8 mouse cellular contexts compared by ENCODE assay signal in genomic region chr11:46165866-46166585, GRCm38 (mm10). TPM values are rescaled to one million over a fixed set of nuclear protein-coding genes. Genes with fewer than 3 reads are reported as not detected.
DNase-seq lines count a peak whose midpoint lies in the region; ATAC-seq and TF ChIP-seq lines count a peak whose summit lies in the region.

Gene Nipal4 (minus strand): TSS chr11:46166508.

- no peaks in the 10 kb centered on the region for H3K27me3 ChIP-seq in kidney, adult 2 months (replicated peaks; ENCODE audit: control insufficient read depth, insufficient read depth, low read length)
- H3K27me3 ChIP-seq in embryonic facial prominence, embryonic 10.5 days (replicated peaks; ENCODE audit: low read depth, poor library complexity, severe bottlenecking) = peaks cover 42% of the 10 kb centered on the region
- peaks cover 6% of the 10 kb centered on the region; the same call in 1 of the 2 replicates for H3K27me3 ChIP-seq in hindbrain, embryonic 16.5 days (replicated peaks; ENCODE audit: control insufficient read depth, insufficient read depth, low read length)

- WGBS in kidney, adult 2 months = 2% methylated on average over 40 of the region's 40 CpGs
- 2% methylated on average over 40 of the region's 40 CpGs for WGBS in embryonic facial prominence, embryonic 10.5 days
- WGBS in hindbrain, embryonic 16.5 days = 4% methylated on average over 40 of the region's 40 CpGs

- TF ChIP-seq POLR2A in kidney, adult 2 months (IDR thresholded peaks at IDR 0.05; ENCODE audit: low read depth, low read length) = no peak

- H3K9me3 ChIP-seq in embryonic facial prominence, embryonic 10.5 days = no peaks in the 10 kb centered on the region
- H3K9me3 ChIP-seq in hindbrain, embryonic 16.5 days (ENCODE audit: control insufficient read depth, low read length) = no peaks in the 10 kb centered on the region

- H3K4me2 ChIP-seq in hindbrain, embryonic 16.5 days (ENCODE audit: low read length) = peak within 1 kb of the TSS; percentile 79

- no peaks in the 10 kb centered on the region for H3K36me3 ChIP-seq in kidney, adult 2 months (ENCODE audit: control insufficient read depth, insufficient read depth, low read length)
- H3K36me3 ChIP-seq in embryonic facial prominence, embryonic 10.5 days (replicated peaks) = no peaks in the 10 kb centered on the region
- no peaks in the 10 kb centered on the region for H3K36me3 ChIP-seq in hindbrain, embryonic 16.5 days (ENCODE audit: control insufficient read depth, insufficient read depth, low read length)

- TF ChIP-seq CTCF in kidney, adult 2 months (conservative IDR thresholded peaks at IDR 0.05; ENCODE audit: insufficient read depth, insufficient read length, low read depth, low read length) = no peak

- peak within 1 kb of the TSS; percentile 55 for H3K4me3 ChIP-seq in kidney, adult 2 months (ENCODE audit: insufficient read depth, low read depth, low read length)
- H3K4me3 ChIP-seq in embryonic facial prominence, embryonic 10.5 days = peak within 1 kb of the TSS; percentile 67
- H3K4me3 ChIP-seq in hindbrain, embryonic 16.5 days (ENCODE audit: low read length) = peak within 1 kb of the TSS; percentile 48

- peak within 1 kb of the TSS; percentile 49 for H3K9ac ChIP-seq in hindbrain, embryonic 16.5 days (ENCODE audit: low read depth, low read length)

- no peaks in the 10 kb centered on the region for H3K4me1 ChIP-seq in kidney, adult 2 months (ENCODE audit: control insufficient read depth, insufficient read depth, low read length)
- H3K4me1 ChIP-seq in embryonic facial prominence, embryonic 10.5 days = peaks cover 18% of the 10 kb centered on the region
- no peaks in the 10 kb centered on the region; the same call in 1 of the 2 replicates for H3K4me1 ChIP-seq in hindbrain, embryonic 16.5 days (ENCODE audit: control insufficient read depth, insufficient read depth, low read depth, low read length)

- peak; percentile 50; the same call in 1 of the 2 replicates for ATAC-seq in hindbrain, embryonic 16.5 days

- DNase-seq in kidney, adult 2 months = no peak
- DNase-seq in kidney, adult 11 months = no peak
- DNase-seq in Muller cell, postnatal 12 days (ENCODE audit: inconsistent ontology term) = peak; percentile 58
- DNase-seq in embryonic facial prominence, embryonic 10.5 days (ENCODE audit: low spot score) = peak; percentile 30
- peak; percentile 46 for DNase-seq in lung, postnatal 10 days
- DNase-seq in testis, postnatal 10 days (ENCODE audit: low spot score) = peak; percentile 49
- DNase-seq in natural killer cell, adult 2 months (ENCODE audit: low spot score in 2 of 2) = no peak

- H3K27ac ChIP-seq in kidney, adult 2 months (ENCODE audit: insufficient read depth, low read depth, low read length) = no peak within 1 kb of the TSS
- H3K27ac ChIP-seq in embryonic facial prominence, embryonic 10.5 days (replicated peaks) = peak within 1 kb of the TSS; percentile 51
- H3K27ac ChIP-seq in hindbrain, embryonic 16.5 days (ENCODE audit: low read depth, low read length) = no peak within 1 kb of the TSS

RNA-seq across cellular contexts. Expression of gene Nipal4, which starts in this region (rescaled TPM):
- 0.19 and 0.30 TPM in 2 replicates for polyA plus RNA-seq in kidney, adult 2 months (2012; rRNA removed)
- 0.29 and 0.71 TPM in 2 replicates for polyA plus RNA-seq in embryonic facial prominence, embryonic 10.5 days (2016; fragmentation: Nextera tagmentation; extraction: Ambion mirVana)
- 0.26 and 0.45 TPM in 2 replicates for polyA plus RNA-seq in hindbrain, embryonic 16.5 days (2015; fragmentation: Nextera tagmentation; extraction: Ambion mirVana)

Comparison
In these comparisons a context has a peak if more than half of its experiments do, and no peak if none do; other contexts are left out.
1. Peak in DNase-seq, H3K4me3 ChIP-seq and H3K27ac ChIP-seq in embryonic facial prominence, embryonic 10.5 days; RNA of the gene not detected or under 1 TPM.
2. Peak in ATAC-seq, H3K4me3 ChIP-seq, H3K9ac ChIP-seq and H3K4me2 ChIP-seq in hindbrain, embryonic 16.5 days; RNA of the gene not detected or under 1 TPM.
3. DNase-seq: peak in Muller cell, postnatal 12 days (single experiment), lung, postnatal 10 days (single experiment) and testis, postnatal 10 days (single experiment); none in kidney, adult 2 months (single experiment), kidney, adult 11 months (single experiment) and natural killer cell, adult 2 months (0 of 2).
4. Peak in every context shown above with its lines, with median percentiles within 50 percentile points of each other: H3K4me3 ChIP-seq.